Comparison of ENCODE assay signal across 8 mouse cellular contexts in the genomic region with DNA sequence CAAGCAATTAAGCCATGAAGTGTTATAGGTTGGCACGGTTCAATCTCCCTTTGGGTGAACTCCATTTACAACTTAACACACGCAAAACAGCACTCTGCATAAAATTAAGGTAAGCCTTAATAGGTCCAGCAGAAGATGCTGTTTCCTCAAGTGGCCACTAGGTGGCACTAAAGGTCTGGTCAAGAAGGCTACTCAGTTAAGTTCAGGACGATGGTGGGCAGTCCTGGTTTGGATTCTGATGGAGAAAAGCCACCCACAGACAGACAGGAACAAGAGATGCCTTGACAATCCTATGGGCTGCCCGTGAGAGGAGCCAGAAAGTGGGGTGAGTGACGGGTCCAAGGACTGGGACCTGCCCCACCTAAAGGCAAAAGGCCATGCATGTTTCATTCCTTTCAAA. TPM values are rescaled to one million over a fixed set of nuclear protein-coding genes. Genes with fewer than 3 reads are reported as not detected.
A peak's percentile ranks its signal among the peaks of the same experiment; 100 is the strongest.
DNase-seq lines count a peak whose midpoint lies in the region; ATAC-seq and TF ChIP-seq lines count a peak whose summit lies in the region.

No protein-coding gene starts in this region.

- H3K9me3 ChIP-seq in embryonic facial prominence, embryonic 14.5 days (ENCODE audit: control insufficient read depth, low read length), result no peaks in the 10 kb centered on the region
- no peaks in the 10 kb centered on the region for H3K9me3 ChIP-seq in heart, embryonic 14.5 days (ENCODE audit: control insufficient read depth, low read length)
- H3K9me3 ChIP-seq in kidney, embryonic 16.5 days (ENCODE audit: low read length), result no peaks in the 10 kb centered on the region
- H3K9me3 ChIP-seq in lung, embryonic 14.5 days (ENCODE audit: low read depth, low read length), result no peaks in the 10 kb centered on the region

- TF ChIP-seq CTCF in lung, embryonic 14.5 days (IDR thresholded peaks at IDR 0.05; ENCODE audit: low read depth), result peak; percentile 98
- TF ChIP-seq CTCF in olfactory bulb, adult 2 months (IDR thresholded peaks at IDR 0.05; ENCODE audit: insufficient read depth, low read depth, low read length), result 0 out of 2 replicates have a peak, but pooled peaks have one; percentile 39

- H3K27ac ChIP-seq in embryonic facial prominence, embryonic 14.5 days (replicated peaks; ENCODE audit: low read depth, low read length), result no peak overlapping the region
- H3K27ac ChIP-seq in heart, embryonic 14.5 days (replicated peaks in 1 of 2; ENCODE audit: control insufficient read depth in 1 of 2, insufficient read depth in 1 of 2, low read depth in 2 of 2, low read length in 2 of 2), result no peak overlapping the region
- H3K27ac ChIP-seq in kidney, embryonic 16.5 days (ENCODE audit: low read length), result no peak overlapping the region
- H3K27ac ChIP-seq in lung, embryonic 14.5 days (ENCODE audit: low read depth), result no peak overlapping the region
- no peak overlapping the region for H3K27ac ChIP-seq in olfactory bulb, adult 2 months (ENCODE audit: insufficient read depth, low read depth, low read length)

- H3K4me2 ChIP-seq in embryonic facial prominence, embryonic 14.5 days (ENCODE audit: low read depth, low read length), result no peak overlapping the region
- no peak overlapping the region for H3K4me2 ChIP-seq in heart, embryonic 14.5 days (ENCODE audit: low read length)
- no peak overlapping the region for H3K4me2 ChIP-seq in kidney, embryonic 16.5 days (replicated peaks; ENCODE audit: low read depth, low read length)
- H3K4me2 ChIP-seq in lung, embryonic 14.5 days, result no peak overlapping the region

- H3K27me3 ChIP-seq in embryonic facial prominence, embryonic 14.5 days (replicated peaks; ENCODE audit: control insufficient read depth, insufficient read depth, low read length), result no peaks in the 10 kb centered on the region
- H3K27me3 ChIP-seq in heart, embryonic 14.5 days (ENCODE audit: control insufficient read depth, insufficient read depth, low read length), result no peaks in the 10 kb centered on the region
- H3K27me3 ChIP-seq in kidney, embryonic 16.5 days (ENCODE audit: insufficient read depth, low read length), result no peaks in the 10 kb centered on the region
- no peaks in the 10 kb centered on the region for H3K27me3 ChIP-seq in lung, embryonic 14.5 days (ENCODE audit: insufficient read depth, low read length)

- 6% methylated on average over 5 of the region's 5 CpGs for WGBS in embryonic facial prominence, embryonic 14.5 days
- 4% methylated on average over 5 of the region's 5 CpGs for WGBS in heart, embryonic 14.5 days
- 3% methylated on average over 5 of the region's 5 CpGs for WGBS in kidney, embryonic 16.5 days
- WGBS in lung, embryonic 14.5 days, result 7% methylated on average over 5 of the region's 5 CpGs
- 1% methylated on average over 5 of the region's 5 CpGs for WGBS in olfactory bulb, adult 2 months

- ATAC-seq in CD4-positive, CD25-positive, alpha-beta regulatory T cell, adult 4 months, result peak; percentile 90
- ATAC-seq in embryonic facial prominence, embryonic 14.5 days (ENCODE audit: low read depth), result peak; percentile 82
- ATAC-seq in heart, embryonic 14.5 days (ENCODE audit: insufficient number of reproducible peaks, insufficient read depth, low FRiP score, low read depth), result peak; percentile 13; the same call in 1 of the 2 replicates
- ATAC-seq in kidney, embryonic 16.5 days (ENCODE audit: low FRiP score, low TSS enrichment), result peak; percentile 65
- ATAC-seq in lung, embryonic 14.5 days (ENCODE audit: insufficient read depth), result peak; percentile 81

- H3K9ac ChIP-seq in embryonic facial prominence, embryonic 14.5 days (ENCODE audit: low read depth, low read length), result no peak overlapping the region
- no peak overlapping the region for H3K9ac ChIP-seq in heart, embryonic 14.5 days (ENCODE audit: low read length)
- H3K9ac ChIP-seq in kidney, embryonic 16.5 days (replicated peaks; ENCODE audit: low read length), result no peak overlapping the region
- H3K9ac ChIP-seq in lung, embryonic 14.5 days, result no peak overlapping the region

- peak; percentile 74 to 77 for DNase-seq in adrenal gland, postnatal 36 days
- DNase-seq in embryonic facial prominence, embryonic 14.5 days (ENCODE audit: low spot score), result peak; percentile 89
- peak; percentile 95 for DNase-seq in lung, embryonic 14.5 days
- peak; percentile 61 for DNase-seq in testis, postnatal 14 days (ENCODE audit: low spot score)

- no peaks in the 10 kb centered on the region for H3K4me1 ChIP-seq in embryonic facial prominence, embryonic 14.5 days (ENCODE audit: control insufficient read depth, insufficient read depth, low read length)
- no peaks in the 10 kb centered on the region for H3K4me1 ChIP-seq in heart, embryonic 14.5 days (ENCODE audit: control insufficient read depth in 2 of 2, insufficient read depth in 2 of 2, low read length in 2 of 2)
- no peaks in the 10 kb centered on the region for H3K4me1 ChIP-seq in kidney, embryonic 16.5 days (ENCODE audit: insufficient read depth, low read length)
- no peaks in the 10 kb centered on the region for H3K4me1 ChIP-seq in lung, embryonic 14.5 days (ENCODE audit: insufficient read depth)
- H3K4me1 ChIP-seq in olfactory bulb, adult 2 months (ENCODE audit: control insufficient read depth, insufficient read depth, low read length), result no peaks in the 10 kb centered on the region

- H3K36me3 ChIP-seq in embryonic facial prominence, embryonic 14.5 days (ENCODE audit: control insufficient read depth, insufficient read depth, low read length), result no peaks in the 10 kb centered on the region
- no peaks in the 10 kb centered on the region for H3K36me3 ChIP-seq in heart, embryonic 14.5 days (ENCODE audit: control insufficient read depth, insufficient read depth, low read length)
- no peaks in the 10 kb centered on the region for H3K36me3 ChIP-seq in kidney, embryonic 16.5 days (ENCODE audit: insufficient read depth, low read length)
- H3K36me3 ChIP-seq in lung, embryonic 14.5 days (ENCODE audit: insufficient read depth), result no peaks in the 10 kb centered on the region

- no peak for TF ChIP-seq POLR2A in olfactory bulb, adult 2 months (IDR thresholded peaks at IDR 0.05; ENCODE audit: insufficient read depth, low read depth, low read length)

- H3K4me3 ChIP-seq in embryonic facial prominence, embryonic 14.5 days (ENCODE audit: low read depth, low read length), result no peak overlapping the region
- H3K4me3 ChIP-seq in heart, embryonic 14.5 days (ENCODE audit: control insufficient read depth in 1 of 2, insufficient read depth in 1 of 2, low read depth in 1 of 2, low read length in 2 of 2), result no peak overlapping the region
- no peak overlapping the region for H3K4me3 ChIP-seq in kidney, embryonic 16.5 days (ENCODE audit: low read length)
- H3K4me3 ChIP-seq in lung, embryonic 14.5 days (ENCODE audit: low read depth, low read length), result no peak overlapping the region
- H3K4me3 ChIP-seq in olfactory bulb, adult 2 months (ENCODE audit: insufficient read depth, low read depth, low read length), result no peak overlapping the region

RNA-seq across cellular contexts. Expression of gene Dnmt3l, which starts 13.6 kb away (rescaled TPM):
- not detected for polyA plus RNA-seq in CD4-positive, CD25-positive, alpha-beta regulatory T cell, adult 4 months (2017; shearing (Covaris generic))
- total RNA-seq in adrenal gland, postnatal 36 days (2021), result 10 to 100 TPM; 24.1 to 38.1 TPM
- polyA plus RNA-seq in embryonic facial prominence, embryonic 14.5 days (2014; fragmentation: Nextera tagmentation; extraction: Ambion mirVana), result 0.25 TPM in 1 of 2 replicates, not detected in the other
- not detected in 2 replicates for polyA plus RNA-seq in heart, embryonic 14.5 days (2014; fragmentation: Nextera tagmentation; extraction: Ambion mirVana)
- polyA plus RNA-seq in kidney, embryonic 16.5 days (2015; fragmentation: Nextera tagmentation; extraction: Ambion mirVana), result 0.49 and 1.2 TPM in 2 replicates
- polyA plus RNA-seq in lung, embryonic 14.5 days (2014; fragmentation: Nextera tagmentation; extraction: Ambion mirVana), result 1.4 TPM in 2 replicates
- not detected in 2 replicates for polyA plus RNA-seq in olfactory bulb, adult 2 months (2012; ENCODE audit: insufficient read depth, insufficient read length, low replicate concordance, missing spikeins)

RNA-seq across cellular contexts. Expression of gene Aire, which starts 15.3 kb away (rescaled TPM):
- polyA plus RNA-seq in CD4-positive, CD25-positive, alpha-beta regulatory T cell, adult 4 months (2017; shearing (Covaris generic)), result under 1 TPM in 1 of 2 experiments, not detected in 1; 0.33 TPM
- not detected for total RNA-seq in adrenal gland, postnatal 36 days (2021)
- 0.24 TPM in 1 of 2 replicates, not detected in the other for polyA plus RNA-seq in embryonic facial prominence, embryonic 14.5 days (2014; fragmentation: Nextera tagmentation; extraction: Ambion mirVana)
- polyA plus RNA-seq in heart, embryonic 14.5 days (2014; fragmentation: Nextera tagmentation; extraction: Ambion mirVana), result 0.16 TPM in 1 of 2 replicates, not detected in the other
- 1.7 and 2.1 TPM in 2 replicates for polyA plus RNA-seq in kidney, embryonic 16.5 days (2015; fragmentation: Nextera tagmentation; extraction: Ambion mirVana)
- polyA plus RNA-seq in lung, embryonic 14.5 days (2014; fragmentation: Nextera tagmentation; extraction: Ambion mirVana), result 0.95 and 1.5 TPM in 2 replicates
- polyA plus RNA-seq in olfactory bulb, adult 2 months (2012; ENCODE audit: insufficient read depth, insufficient read length, low replicate concordance, missing spikeins), result not detected in 2 replicates

RNA-seq across cellular contexts. Expression of gene Pfkl, which starts 18.2 kb away (rescaled TPM):
- 100 to 1,000 TPM in 1 of 2 experiments, 10 to 100 TPM in 1; 60.6 to 118 TPM for polyA plus RNA-seq in CD4-positive, CD25-positive, alpha-beta regulatory T cell, adult 4 months (2017; shearing (Covaris generic))
- 100 to 1,000 TPM; 116 to 131 TPM for total RNA-seq in adrenal gland, postnatal 36 days (2021)
- polyA plus RNA-seq in embryonic facial prominence, embryonic 14.5 days (2014; fragmentation: Nextera tagmentation; extraction: Ambion mirVana), result 87.0 and 114 TPM in 2 replicates
- polyA plus RNA-seq in heart, embryonic 14.5 days (2014; fragmentation: Nextera tagmentation; extraction: Ambion mirVana), result 168 and 170 TPM in 2 replicates
- 190 and 194 TPM in 2 replicates for polyA plus RNA-seq in kidney, embryonic 16.5 days (2015; fragmentation: Nextera tagmentation; extraction: Ambion mirVana)
- polyA plus RNA-seq in lung, embryonic 14.5 days (2014; fragmentation: Nextera tagmentation; extraction: Ambion mirVana), result 141 and 160 TPM in 2 replicates
- not detected in 2 replicates for polyA plus RNA-seq in olfactory bulb, adult 2 months (2012; ENCODE audit: insufficient read depth, insufficient read length, low replicate concordance, missing spikeins)

RNA-seq across cellular contexts. Expression of gene Icosl, which starts 41.0 kb away (rescaled TPM):
- polyA plus RNA-seq in CD4-positive, CD25-positive, alpha-beta regulatory T cell, adult 4 months (2017; shearing (Covaris generic)), result 10 to 100 TPM in 1 of 2 experiments, 1 to 10 TPM in 1; 8.8 to 19.3 TPM
- 10 to 100 TPM; 11.6 to 21.6 TPM for total RNA-seq in adrenal gland, postnatal 36 days (2021)
- 4.9 and 5.5 TPM in 2 replicates for polyA plus RNA-seq in embryonic facial prominence, embryonic 14.5 days (2014; fragmentation: Nextera tagmentation; extraction: Ambion mirVana)
- 1.5 and 2.0 TPM in 2 replicates for polyA plus RNA-seq in heart, embryonic 14.5 days (2014; fragmentation: Nextera tagmentation; extraction: Ambion mirVana)
- polyA plus RNA-seq in kidney, embryonic 16.5 days (2015; fragmentation: Nextera tagmentation; extraction: Ambion mirVana), result 8.5 and 9.5 TPM in 2 replicates
- polyA plus RNA-seq in lung, embryonic 14.5 days (2014; fragmentation: Nextera tagmentation; extraction: Ambion mirVana), result 7.2 and 8.4 TPM in 2 replicates
- polyA plus RNA-seq in olfactory bulb, adult 2 months (2012; ENCODE audit: insufficient read depth, insufficient read length, low replicate concordance, missing spikeins), result not detected in 2 replicates

RNA-seq across cellular contexts. Expression of gene 1810043G02Rik, which starts 49.8 kb away (rescaled TPM):
- polyA plus RNA-seq in CD4-positive, CD25-positive, alpha-beta regulatory T cell, adult 4 months (2017; shearing (Covaris generic)), result 10 to 100 TPM in 1 of 2 experiments, 1 to 10 TPM in 1; 5.4 to 13.8 TPM
- 10 to 100 TPM; 18.6 to 20.9 TPM for total RNA-seq in adrenal gland, postnatal 36 days (2021)
- 27.5 and 29.1 TPM in 2 replicates for polyA plus RNA-seq in embryonic facial prominence, embryonic 14.5 days (2014; fragmentation: Nextera tagmentation; extraction: Ambion mirVana)
- 18.6 and 21.1 TPM in 2 replicates for polyA plus RNA-seq in heart, embryonic 14.5 days (2014; fragmentation: Nextera tagmentation; extraction: Ambion mirVana)
- polyA plus RNA-seq in kidney, embryonic 16.5 days (2015; fragmentation: Nextera tagmentation; extraction: Ambion mirVana), result 33.9 and 34.2 TPM in 2 replicates
- polyA plus RNA-seq in lung, embryonic 14.5 days (2014; fragmentation: Nextera tagmentation; extraction: Ambion mirVana), result 24.6 and 28.1 TPM in 2 replicates
- polyA plus RNA-seq in olfactory bulb, adult 2 months (2012; ENCODE audit: insufficient read depth, insufficient read length, low replicate concordance, missing spikeins), result not detected in 2 replicates

Comparison
In these comparisons a context has a peak if more than half of its experiments do, and no peak if none do; other contexts are left out.
1. ATAC-seq: peak in every context shown above with its lines; median percentile 90 in CD4-positive, CD25-positive, alpha-beta regulatory T cell, adult 4 months; 82 in embryonic facial prominence, embryonic 14.5 days; 81 in lung, embryonic 14.5 days; 65 in kidney, embryonic 16.5 days; 13 in heart, embryonic 14.5 days.